Mouse (Mus musculus): ENCODE results near the gene Mob3c. TPM values are rescaled to one million over a fixed set of nuclear protein-coding genes. Genes with fewer than 3 reads are reported as not detected.
A peak's percentile ranks its signal among the peaks of the same experiment; 100 is the strongest.

Mob3c gene
- 1 to 10 TPM; 4.6 to 5.1 TPM for total RNA-seq (2021)

DNA sequence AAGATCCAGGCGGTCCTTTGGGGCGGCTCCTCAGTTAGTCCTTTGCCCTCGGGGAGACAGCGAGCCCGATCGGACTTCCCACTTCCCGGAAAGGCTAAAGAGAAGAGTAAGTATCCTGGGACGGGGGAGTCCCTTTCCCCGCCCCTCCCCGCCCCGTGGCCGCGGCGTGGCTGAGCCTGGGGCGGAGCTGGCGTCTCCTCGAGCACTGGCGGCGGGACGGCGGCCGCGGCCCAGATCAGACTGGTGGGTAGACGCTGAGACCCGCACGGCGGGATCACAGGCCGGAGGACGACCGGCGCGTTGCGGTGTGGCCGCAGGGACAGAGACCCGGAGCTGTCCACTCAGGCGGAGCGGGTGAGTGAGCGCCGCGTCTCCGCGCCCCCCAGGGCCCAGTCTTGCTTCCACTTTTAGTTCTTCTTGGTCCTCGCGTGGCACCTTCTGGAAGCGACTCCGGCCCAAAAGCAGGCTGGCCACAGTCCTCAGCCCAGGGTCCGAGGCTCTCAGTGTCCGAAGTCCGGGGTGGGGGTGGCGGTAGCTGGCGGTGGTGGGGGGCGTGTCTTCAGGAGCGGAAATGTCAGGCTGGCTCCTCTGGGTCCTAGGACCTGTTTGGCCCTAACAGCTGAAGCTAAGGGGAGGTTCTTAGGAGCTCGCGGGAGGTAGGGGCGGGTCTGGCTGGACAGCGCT is at the start of gene Mob3c:
Gene Mob3c, plus strand, starts transcription at position 205 of the 684 bp plus-strand sequence.
- peak; percentile 47 to 63 for DNase-seq

DNA sequence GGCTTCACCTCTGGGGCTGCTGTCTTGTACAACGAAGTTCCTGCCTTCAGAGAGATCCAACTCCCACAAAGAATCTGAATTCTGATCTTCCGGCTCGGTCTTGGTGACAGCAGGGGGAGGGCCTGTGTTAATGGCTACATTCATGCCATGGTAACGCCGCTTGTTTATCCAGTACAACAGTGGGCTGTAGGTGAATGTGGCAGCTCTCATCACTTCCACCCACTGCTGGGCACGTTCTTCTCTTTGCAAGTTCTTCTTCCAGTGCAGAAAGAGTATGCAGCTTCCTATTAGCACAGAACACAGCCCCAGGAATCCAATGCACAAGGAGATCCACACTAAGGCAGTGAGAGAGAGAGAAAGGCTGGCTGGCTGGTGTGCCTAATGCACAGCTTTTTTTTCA is 47.6 kb upstream of the Mob3c start:
- no peak for DNase-seq

- DNase-seq, result no peak
These were observed 47.0 kb upstream of the Mob3c start, which contains the start of gene Tex38 for GRCm38 (mm10) chr4:115780918-115781317. TSS of gene Tex38 (minus strand) at chr4:115781018.

DNA sequence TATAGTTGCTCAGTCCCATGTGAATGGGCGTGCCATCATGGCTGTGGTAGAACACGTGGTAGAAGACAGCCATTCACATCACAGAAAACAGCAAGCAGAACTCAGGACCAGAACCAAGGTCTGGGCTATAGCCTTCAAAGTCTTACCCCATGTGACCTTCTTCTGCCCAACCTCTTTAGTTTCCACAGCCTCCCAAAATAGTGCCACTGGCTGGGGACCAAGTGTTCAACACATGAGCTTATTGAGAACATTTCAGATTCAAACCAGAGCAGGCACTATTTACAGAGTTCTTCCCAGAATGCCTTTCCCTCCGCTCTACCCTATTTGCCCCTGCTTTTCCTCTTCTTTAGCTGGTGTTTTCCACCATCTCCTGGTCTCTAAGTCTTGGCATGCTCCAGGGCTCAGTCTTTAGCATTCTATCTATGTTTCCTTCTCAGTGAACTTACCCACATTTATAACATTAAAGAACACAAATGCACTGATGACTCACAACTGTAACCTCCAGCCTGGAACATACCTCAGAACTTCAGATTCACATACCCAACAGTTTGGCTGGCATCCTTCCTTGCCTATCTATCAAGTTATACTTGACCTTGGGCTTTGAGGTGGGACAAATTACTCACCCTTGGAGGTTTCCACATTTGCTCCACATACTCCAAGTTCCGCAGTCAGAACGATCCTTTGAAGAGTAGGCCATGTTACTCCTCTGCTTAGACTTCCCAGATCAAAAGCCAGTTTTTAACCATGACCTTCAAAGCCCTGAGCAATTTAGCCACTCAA is 45.7 kb upstream of the Mob3c start:
- no peak for DNase-seq

DNA sequence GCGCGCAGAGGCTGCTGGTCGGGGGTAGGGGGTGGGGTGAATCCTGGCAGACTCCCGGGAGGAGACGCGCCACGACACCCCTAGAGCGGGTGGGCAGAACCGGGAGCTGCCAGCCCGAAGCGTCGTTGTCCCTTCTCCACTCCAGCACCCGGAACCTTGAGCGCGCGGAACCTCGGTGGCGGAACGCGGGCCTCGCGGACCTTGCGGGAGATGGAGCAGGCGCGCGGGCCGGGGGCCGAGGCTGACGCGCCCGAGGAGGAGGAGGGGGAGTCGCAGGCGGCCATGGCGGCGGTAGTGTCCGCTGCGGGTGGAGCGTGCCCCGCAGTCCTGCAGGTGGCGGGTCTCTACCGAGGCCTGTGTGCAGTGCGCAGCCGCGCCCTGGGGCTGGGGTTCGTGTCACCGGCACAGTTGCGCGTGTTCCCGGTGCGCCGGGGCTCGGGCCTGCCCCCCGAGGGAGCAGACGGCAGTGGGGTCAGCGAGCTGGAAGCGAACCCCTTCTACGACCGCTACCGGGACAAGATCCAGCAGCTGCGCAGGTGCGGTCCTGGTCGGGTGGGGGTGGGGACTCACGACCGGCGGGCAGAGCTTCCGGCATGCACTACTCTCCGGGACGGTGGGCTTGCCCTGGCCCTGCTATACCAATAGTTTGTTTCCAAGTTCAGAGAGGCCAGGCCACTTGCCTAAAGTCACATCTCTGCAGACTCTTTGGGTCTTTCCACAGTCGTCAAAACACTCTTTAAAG is 43.0 kb upstream of the Mob3c start, which contains the start of gene Atpaf1:
Gene Atpaf1, plus strand, starts transcription at position 44 of the 742 bp plus-strand sequence.
- DNase-seq, result peak; percentile 81 to 82

DNA sequence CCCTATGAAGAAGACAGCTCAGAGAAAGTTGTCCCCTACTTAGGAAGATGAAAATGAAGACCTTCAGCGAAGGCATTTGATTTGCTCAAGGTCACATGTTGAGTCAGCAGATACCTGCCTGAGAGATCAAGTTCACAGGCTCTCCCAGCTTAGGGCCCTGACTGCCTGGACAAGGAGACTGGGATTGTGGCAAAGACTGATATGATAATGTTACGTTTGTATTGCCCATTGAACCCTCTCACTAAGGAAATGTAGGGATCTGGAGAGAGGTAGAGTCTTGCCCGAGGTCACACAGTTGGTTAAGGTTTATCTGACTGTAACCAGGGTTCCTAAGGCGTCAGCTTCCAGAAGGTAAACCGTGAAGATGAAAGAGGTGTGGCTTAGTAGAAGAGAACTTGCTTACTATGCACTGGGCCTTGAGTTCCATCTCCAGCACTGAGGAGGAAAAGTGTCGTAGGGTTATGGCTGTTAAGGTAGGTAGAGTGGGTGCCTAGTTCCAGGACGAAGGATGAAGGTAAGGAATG is 42.3 kb upstream of the Mob3c start:
- DNase-seq, result no peak

DNA sequence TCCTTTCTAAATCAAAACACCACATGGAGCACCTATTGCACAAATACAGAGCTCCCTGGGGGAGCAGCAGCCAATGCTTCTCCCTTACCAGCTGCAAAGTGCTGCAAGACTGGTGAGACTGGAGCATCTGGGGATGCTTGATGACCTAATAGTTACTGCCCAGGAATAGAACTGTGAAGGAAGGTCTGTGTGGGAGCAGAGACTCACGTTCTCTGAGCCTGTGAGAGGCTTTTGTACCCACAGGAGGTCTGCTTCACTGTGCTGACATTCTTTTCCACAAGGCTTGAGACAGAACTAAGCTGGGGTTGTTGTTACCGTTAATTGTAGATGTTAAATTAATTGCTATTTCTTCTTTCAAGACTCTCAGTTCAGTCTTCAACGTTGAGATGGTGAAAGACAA is 37.0 kb upstream of the Mob3c start:
- no peak for DNase-seq

DNA sequence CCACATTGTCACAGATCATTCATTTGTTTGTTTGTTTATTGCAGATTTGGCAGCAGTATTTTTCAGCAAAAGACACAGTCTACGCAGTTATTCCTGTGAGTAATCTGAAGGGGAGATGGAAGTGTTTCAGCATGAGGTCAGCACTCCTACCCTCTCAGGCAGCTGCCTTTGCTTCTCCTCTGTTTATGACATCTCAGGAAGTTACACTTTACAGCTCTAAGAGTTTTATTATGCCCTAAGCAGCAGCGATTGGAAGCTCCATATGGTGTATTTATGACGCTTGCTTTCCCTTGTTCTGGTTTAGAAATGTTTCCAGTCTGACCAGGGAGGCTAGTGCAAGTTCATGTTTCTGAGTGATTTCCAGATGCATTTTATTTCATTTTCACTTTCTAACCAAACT is 32.5 kb upstream of the Mob3c start:
- DNase-seq, result no peak

GRCm38 (mm10) chr4:115799981-115800380 is 27.9 kb upstream of the Mob3c start:
- DNase-seq, result no peak

DNA sequence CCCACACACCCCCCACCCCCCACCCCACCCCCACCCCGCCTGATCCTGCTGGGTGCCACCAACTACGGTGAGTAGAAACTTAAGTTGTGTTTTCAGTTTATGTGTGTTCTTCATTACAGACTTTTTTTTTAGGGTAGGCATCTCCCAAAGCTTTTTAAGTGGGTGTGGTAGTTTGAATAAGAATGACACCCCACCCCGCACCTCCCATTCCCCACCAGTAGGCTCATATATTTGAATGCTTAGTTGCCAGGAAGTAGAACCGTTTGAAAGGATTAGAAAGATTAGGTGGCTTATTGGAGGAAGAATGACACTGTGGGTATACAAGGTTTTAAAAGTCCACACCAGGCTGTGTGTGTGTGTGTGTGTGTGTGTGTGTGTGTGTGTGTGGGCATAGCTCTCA is 15.6 kb upstream of the Mob3c start:
- no peak for DNase-seq

DNA sequence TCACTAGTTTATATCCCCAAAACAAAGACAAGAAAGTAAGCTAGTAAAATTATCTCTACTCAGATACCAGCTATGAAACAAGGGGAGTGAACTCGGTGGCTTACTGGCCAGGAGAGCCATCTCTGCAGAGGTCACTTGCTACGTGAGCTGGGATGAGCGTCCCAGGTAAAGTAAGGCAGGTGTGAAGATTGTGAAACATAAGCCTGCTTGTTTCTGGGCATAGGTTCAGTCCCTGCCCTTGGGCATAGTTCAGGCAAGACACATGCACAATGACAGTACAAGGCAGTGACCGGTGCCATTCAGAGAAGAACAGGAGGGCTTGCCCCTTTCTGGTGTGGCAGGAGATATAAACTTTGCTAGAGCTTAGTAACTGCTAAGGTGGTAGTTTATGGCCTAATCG is 12.3 kb upstream of the Mob3c start:
- DNase-seq, result no peak

DNA sequence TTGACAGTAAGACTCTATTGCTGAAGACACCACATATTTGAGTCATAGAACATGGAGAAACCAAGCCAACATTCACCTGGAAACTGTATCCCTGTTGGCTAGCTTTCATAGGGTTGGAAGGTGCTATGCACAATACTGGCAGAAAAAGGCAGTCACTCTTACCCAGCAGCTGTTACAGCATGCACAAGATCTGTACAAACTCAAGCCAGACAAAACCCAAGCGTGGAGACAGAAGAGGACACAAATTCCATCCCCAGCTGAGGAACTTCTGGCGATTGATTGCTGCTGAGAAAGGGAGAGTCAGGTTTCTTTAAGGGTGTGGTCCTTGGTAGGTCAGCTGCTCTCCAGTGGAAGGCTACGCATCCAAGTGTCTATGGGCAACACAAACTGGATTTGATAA is 7.7 kb upstream of the Mob3c start:
- DNase-seq, result no peak

DNA sequence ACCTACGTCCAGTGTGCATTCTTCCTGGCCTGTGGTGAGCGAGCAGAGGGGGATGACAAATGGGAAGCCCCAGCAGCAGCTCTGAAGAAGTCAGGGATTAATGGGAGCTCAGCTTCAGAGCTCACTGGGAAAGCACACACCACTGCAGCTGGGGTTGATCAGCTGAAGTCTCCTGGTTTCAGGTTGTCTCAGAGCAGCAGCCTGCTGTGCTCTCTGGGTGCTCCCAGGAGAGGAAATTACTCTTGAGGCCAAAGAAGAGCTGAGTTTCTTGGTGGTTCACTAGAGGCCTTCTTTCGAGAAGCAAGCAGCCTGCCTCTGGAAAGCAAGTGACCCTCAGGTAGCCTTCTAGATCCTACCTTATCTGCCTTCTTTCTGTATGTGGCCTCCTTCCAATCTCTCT is 6.9 kb upstream of the Mob3c start:
- DNase-seq, result no peak

- no peak for DNase-seq
These were observed 6.5 kb upstream of the Mob3c start for GRCm38 (mm10) chr4:115821431-115821830.

GRCm38 (mm10) chr4:115821928-115822327 is 6.0 kb upstream of the Mob3c start:
- no peak for DNase-seq

- no peak for DNase-seq
These were observed 3.7 kb upstream of the Mob3c start for GRCm38 (mm10) chr4:115824178-115824577.

DNA sequence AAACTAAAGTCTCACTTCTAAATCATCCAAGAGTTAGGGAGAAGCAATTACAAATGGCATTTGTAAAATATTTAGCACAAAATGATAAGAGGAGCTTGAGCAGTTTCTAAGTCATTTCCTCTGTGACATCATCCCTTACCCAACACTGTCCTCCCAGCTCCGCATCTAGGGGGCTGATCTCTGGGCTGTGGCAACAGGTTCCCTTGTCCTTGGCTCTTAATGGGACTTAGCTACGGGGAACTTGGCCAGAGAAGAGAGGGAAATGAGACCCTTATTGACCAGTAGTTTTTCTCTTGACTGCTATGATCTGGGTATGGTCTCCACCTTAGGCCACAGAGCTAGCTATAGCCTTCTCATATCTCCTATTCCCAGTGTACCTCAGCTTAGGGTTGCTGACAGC is 2.6 kb upstream of the Mob3c start:
- DNase-seq, result no peak

DNA sequence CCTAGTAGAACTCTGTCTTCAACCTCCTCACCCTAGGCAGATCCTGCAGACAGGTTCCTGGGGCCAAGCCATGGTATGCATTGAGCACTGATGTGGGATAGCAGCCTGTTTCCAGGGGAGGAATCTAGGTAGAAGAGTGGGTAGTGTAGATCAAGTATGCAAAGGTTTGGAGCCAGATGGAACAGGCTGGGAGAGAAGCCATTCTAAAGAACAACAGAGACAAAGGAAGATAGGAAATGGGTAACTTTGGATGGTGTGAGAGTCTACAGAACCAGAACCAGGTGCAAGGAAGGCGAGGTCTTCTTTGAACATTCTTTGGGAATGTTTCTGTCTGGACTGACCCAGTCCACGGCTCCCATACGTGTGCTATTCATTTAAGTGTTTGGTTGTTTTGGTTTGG is 826 bp upstream of the Mob3c start:
- DNase-seq, result no peak

DNA sequence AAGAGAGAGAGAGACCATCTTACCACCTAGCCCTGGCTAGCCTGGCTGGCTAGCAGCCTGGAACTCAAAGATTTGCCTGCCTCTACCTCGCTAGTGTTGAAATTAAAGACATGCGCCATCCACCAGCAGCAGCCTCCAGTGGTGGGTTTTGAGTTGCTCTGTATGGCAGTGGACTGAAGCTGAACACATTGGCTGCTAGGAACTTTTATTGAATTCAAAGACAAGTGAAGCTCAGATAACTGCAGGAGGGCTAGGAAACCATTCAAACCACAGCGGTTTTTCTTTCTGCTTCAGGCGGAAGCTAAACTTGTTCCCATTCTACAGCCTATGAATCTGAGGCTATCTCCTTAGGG is 381 bp upstream of the Mob3c start:
- DNase-seq, result no peak

- no peak for DNase-seq
These were observed 645 bp downstream of the Mob3c start for GRCm38 (mm10) chr4:115828572-115828902.

GRCm38 (mm10) chr4:115830491-115830890 is 2.6 kb downstream of the Mob3c start:
- DNase-seq, result no peak

DNA sequence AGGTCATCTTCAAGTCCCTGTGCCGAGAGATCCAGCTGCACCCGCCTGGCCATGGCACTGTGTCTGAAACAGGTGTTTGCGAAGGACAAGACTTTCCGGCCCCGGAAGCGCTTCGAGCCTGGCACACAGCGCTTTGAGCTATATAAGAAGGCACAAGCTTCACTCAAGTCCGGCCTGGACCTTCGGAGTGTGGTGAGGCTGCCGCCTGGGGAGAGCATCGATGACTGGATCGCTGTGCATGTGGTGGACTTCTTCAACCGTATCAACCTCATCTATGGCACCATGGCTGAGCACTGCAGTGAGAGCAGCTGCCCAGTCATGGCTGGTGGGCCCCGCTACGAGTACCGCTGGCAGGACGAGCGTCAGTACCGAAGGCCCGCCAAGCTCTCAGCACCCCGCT is 3.3 kb downstream of the Mob3c start:
- no peak for DNase-seq

- DNase-seq, result no peak
These were observed 4.1 kb downstream of the Mob3c start for GRCm38 (mm10) chr4:115832040-115832439.
